Mouse (Mus musculus) lung, postnatal 36 days (tissue): ENCODE data around the gene Rfwd3.
"Not testable (repeated sequence)": the region's sequence is repeated elsewhere in the genome, so short reads cannot be mapped to it uniquely, and the experiment has no call there.

Source experiments
- DNase-seq: peaks from one replicate; pipeline ENCODE4 v3.0.0; 2022; ENCODE audit warnings: mixed read lengths

The Rfwd3 gene

DNA sequence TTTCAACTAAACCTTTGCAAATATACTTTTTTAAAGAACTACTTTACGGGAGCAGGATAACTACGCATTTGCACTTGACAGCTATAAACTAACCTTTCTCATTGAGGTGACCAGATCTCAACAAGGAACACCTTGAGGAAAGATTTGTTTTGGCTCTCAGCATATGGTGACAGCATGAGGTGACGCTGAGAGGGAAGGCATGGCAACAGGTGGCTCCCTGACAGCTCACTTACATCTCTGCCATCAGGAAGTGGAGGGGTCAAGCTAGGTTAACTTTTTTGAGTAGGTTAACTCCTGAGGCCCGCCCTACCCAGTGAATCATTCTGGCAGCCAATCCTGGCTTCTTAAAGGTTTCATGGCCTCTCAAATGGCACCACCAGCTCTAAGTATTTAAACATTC, 14.4 kb downstream of the Rfwd3 start:
- no peak for DNase-seq

DNA sequence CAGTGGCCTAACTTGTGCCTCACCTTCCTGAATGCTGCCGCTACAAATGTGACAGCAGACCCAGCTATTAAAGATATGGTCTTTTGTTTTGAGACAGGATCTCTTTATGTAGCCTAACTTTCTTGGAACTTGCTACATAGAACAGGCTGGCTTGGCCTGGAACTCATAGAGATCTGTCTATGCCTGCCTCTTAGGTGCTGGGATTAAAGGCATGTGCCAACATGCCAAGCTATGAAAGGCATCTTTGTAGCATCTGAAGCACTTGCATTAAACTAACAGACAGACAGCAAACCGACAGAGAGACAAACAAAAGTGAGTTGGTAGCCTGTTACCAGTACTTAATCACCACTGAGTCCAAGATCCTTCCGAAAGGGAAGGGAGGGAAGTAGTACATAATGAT, 17.9 kb downstream of the Rfwd3 start:
- no peak for DNase-seq

DNA sequence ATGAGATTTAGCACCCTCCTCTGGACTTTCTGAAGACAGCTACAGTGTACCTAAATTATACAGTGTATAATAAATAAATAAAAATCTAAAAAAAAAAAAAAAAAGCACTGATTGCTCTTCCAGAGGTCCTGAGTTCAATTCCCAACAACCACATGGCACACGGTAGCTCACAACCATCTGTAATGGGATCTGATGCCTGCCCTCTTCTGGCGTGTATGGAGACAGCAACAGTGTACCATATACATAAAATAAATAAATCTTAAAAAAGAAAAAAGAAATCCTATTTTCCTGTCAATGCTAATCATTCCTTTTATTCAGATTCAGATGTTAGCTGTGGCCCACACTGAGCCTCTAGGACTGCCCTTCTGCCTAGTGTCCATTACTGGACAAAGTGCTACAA, 31.7 kb downstream of the Rfwd3 start:
- DNase-seq: no peak

DNA sequence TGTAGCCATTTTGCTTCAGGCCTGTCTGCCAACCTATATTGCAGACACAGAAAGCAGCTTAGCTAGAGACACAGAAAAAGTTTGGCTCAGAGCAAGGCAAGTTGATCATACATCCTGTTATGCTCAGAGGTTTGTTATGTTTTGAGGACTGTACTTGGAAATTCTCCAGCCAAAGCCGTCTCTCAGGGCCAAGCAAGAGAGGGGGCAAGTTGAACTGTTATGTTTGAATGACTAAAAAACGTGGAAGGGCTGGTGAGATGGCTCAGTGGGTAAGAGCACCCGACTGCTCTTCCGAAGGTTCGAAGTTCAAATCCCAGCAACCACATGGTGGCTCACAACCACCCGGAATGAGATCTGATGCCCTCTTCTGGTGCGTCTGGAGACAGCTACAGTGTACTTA, 33.9 kb downstream of the Rfwd3 start:
- peak; percentile 26 for DNase-seq

DNA sequence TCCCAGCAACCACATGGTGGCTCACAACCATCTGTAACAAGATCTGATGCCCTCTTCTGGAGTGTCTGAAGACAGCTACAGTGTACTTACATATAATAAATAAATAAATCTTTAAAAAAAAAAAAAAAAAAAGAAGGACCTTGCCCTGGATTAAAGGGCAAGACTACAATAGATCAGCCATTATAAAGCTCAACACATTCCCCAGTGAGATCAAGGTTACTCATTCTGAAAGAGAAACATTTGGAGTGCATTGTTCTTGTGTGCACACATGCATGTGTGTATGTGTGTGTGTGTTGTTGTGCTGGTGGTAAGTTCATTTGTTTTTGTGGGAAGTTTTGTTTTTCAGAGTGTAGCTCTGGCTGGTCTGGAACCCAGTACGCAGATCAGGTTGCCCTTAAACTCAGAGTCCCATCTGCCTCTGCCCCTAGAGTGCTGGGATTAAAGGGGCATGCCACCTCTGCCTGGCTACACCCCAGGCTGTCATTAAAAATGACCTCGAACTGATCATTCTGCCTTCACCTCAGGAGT, 35.3 kb downstream of the Rfwd3 start:
- DNase-seq: no peak

DNA sequence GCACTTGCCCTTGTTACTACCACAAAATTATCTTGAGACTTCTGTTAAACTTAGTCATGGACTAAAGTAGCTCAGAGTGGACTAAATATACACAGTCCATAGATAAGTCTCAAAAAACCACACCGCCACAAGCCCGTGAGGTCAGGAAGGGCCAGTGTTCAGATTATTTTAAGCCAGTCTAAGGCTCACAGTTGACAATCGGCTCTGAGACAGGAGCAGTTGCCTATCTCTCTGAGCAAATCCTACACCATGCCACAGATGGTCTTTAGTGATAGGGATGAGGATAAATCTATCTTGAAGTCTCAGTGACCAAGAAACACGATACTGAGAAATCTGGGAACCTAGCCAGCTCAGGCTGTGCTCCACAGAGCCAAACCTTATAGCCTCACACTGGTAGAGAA, 38.0 kb downstream of the Rfwd3 start:
- DNase-seq: no peak

DNA sequence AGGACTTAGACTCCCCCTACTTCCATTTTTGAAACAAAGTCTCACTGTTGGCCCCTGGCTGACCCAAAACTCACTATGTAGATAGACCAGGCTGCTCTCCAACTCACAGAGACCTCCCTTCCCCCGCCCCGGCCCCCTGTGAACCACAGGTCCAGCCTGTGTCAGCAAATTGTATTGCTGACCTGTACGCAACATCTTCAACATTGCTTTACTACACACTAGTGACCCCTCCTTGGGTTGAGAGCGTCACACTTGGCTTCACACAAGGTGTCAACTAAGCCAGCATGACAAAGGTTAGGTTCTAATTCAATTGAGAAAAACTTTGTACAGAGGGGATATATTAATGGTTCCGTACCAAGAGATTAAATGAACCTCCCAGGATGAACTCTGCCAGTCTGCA, 39.8 kb downstream of the Rfwd3 start:
- DNase-seq: no peak

DNA sequence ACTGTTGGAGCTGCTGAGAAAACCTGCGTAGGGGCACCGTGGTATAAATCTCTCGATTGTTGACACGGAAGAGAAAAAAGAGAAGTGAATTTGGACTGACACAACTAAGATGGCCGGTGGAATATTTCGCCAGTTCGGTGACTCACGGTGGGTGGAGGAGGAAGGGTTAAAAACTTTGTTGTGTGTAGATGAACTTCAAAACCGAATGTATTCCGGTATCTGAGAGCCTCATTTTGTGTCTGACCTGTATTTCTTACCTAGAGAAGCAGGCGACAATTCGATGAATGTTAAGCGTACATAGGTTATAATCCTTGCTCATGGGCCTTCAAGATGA, 40.6 kb downstream of the Rfwd3 start:
- no peak for DNase-seq

DNA sequence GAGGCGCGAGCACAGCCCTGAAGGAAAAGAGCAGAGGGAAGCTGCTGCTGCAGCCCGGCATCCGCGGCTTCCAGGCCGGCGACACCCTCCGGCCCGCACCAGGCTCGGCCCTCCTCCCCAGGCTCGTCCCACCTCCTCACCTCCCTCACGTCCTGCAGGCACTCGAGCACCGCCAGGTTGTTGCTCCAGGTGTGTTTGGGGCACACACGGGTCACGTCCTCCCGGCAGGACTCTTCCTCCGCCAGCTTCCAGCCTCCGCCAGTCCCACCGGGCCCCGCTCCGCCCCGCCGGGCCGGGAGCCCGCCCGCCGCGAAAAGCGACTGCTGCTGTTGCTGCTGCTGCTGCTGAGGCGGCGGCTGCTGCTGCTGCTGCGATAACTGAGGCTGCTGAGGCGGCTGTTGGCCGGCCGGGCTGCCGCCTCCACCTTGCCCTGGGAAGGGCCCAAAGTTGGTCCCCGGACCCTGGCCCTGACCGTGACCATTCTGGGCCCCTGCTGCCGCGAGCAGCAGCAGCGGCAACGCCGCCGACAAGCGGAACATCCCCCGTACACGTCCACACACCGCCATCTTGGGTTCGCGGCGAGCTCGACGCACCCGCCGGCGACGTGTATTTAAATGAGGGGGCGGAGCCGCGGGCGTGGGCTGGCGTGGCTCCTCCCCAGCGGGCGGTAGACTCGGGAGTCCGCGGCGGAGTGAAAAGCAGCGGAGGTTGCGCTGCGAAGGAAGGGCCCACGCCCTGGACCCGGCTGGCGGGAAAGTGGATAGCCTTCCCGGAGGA, 41.2 kb downstream of the Rfwd3 start, which contains the start of gene Glg1:
Gene Glg1, minus strand, starts transcription at position 586 of the 777 bp plus-strand sequence.
- DNase-seq: peak; percentile 96

DNA sequence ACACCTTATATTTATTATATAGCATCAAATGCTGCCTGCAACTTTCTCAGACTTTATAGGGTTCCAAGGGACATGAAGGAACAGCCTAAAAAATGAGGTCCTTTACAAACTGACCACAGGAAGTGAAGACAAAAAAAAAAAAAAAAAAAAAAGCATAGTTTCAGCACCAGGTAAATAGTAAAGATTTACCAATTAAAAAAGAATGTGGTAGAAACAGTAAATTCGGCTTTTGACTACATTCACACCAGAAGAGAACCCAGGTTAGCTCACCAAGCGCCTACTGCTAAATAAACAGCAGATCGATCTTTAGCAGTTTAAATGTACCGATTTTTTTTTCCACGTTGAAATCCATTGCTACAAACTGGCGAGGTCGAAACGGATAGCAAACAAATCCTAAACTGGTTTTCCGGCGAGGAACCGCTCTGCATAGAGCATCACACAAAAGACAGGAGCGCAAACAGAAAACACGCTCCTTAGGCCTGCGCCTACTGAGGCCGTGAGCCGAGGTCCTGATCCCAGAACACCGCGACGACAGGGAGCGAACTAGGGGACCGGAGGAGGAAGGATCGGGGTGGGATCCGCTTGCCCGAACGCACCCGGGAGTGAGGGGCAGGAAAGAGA, 41.9 kb downstream of the Rfwd3 start:
- DNase-seq: no peak

DNA sequence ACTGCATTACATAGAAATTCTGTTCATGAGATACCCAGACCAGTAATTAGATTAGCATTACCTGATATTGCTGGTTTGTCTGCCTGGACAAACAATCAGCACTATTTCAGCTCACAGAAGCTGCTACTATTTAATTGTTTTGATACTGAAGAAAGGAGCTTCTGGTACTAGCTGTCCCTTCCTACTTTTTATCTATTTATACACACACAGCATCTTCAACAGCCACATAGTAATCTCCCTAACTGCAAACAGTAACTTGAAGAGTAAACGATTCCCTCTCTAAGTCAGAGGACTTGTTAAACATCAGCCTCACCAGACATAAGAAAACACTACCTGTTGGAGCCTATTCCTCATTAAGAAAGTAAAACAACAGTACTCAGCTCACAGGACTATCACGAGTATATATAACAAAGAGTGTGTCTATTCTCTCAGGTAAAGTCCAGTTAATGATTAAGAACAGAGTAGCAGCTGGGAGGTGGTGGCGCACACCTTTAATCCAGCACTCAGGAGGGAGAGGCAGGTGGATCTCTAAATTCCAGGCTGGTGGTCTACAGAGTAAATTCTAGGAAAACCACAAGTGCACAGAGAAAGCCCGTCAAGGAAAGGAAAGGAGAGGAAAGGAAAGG, 47.4 kb downstream of the Rfwd3 start:
- no peak for DNase-seq

DNA sequence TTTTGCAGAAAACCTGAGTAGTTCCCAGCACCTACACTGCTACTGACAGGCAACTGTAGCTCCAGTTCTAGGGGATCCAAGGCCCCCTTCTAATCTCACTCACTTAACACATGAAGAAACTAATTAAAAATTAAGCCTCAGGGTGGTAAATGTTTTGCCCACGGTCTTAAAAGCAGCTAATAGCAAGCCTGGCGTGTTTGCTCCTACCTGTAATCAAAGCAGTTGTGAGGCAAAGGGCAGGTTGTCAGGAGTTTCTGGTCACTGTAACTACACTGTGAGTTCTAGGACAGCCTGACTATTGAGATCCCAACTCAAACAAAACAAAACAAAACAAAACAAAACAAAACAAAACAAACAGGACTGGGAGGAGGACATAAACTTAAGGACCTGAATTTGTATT, 49.9 kb downstream of the Rfwd3 start:
- no peak for DNase-seq

DNA sequence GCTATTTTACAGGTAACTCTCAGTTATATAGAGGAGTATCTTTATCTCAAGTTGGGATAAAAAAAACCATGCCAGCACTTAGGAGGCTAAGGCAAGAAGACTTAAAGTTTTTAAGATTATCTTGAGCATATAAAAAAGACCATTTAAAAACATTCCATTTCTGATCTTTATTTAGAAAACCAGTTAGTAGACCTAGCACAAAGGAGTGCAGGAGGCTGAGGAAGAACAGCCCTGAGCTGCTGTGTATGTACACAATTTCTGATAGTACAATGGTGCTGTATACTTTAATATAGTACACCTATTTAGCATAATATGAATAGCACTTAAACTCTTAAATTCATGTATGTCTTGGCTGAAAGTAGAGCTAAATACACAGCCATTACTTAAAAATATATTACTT, 51.9 kb downstream of the Rfwd3 start:
- DNase-seq: no peak

DNA sequence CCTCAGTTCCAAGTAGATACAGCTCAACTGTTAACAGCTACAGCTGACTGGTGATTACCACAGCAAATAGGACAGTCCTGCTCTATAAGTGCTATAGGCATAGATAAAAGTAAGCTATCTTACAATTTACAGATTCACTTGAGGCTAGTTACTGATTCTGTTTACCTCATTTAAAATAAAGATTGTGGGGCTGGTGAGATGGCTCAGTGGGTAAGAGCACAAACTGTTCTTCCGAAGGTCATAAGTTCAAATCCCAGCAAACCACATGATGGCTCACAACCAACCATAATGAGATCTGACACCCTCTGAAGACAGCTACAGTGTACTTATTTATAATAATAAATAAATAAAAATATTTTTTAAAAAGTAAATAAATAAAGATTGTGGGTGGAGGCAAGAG, 53.2 kb downstream of the Rfwd3 start:
- not testable (repeated sequence) for DNase-seq

DNA sequence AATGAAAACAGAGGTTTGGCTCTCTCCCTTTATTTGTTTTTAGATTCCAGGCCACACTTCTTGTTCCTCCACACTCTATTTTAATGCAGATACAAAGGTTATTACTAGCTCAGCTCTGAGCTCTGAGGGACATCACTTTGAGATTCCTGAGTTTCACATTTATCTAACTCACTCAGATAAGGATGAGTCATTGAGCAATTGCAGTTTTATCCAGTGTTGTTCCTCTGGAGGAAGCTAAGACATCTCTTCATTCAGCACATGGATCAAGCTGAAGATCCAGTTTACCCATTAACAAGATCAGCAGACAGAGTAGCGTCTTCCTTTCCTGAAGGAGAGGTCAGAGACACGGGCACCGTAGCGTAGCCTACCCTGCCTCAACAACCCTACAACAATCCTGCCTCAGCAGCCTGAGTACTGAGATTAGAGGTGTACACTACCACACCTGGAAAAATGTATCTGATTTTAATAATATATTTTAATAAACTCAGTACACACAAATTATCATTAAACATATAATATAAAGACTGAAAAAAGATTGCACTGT, 53.7 kb downstream of the Rfwd3 start:
- DNase-seq: no peak

DNA sequence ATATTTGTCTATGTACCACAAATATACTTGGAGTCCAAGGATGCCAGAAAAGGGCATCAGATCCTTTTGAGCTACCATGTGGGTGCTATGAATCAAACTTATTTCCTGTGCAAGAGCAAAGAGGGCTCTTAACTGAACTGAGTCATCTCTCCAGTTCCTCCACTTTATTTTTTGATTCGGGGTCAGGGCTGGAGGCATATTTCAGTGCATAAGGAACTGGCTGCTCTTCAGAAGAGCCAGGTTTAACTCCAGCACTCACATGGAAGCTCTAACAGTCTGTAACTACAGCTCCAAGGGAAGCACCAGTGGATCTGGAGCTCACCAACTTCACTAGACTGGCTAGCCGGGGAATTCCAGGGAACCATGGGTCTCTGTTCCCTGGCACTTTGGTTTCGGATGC, 62.7 kb downstream of the Rfwd3 start:
- peak; percentile 8 for DNase-seq

DNA sequence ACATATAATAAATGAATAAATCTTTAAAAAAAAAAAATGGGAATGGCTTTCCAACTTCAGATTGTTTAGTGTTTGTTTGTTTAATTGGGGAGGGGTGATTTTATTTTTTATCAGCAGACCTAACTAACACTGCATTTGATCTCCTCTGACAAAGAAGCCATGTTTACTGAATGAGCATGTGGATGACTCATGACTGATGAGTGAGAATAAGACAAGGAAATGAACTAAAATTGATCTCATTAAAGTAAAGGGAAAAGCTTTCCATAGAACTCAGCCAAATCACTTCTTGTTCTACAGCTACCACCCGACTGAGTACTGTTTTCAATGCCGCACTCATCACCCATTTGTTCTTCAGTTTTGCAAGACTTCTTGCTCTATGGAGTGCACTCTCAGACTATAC, 66.3 kb downstream of the Rfwd3 start:
- no peak for DNase-seq

DNA sequence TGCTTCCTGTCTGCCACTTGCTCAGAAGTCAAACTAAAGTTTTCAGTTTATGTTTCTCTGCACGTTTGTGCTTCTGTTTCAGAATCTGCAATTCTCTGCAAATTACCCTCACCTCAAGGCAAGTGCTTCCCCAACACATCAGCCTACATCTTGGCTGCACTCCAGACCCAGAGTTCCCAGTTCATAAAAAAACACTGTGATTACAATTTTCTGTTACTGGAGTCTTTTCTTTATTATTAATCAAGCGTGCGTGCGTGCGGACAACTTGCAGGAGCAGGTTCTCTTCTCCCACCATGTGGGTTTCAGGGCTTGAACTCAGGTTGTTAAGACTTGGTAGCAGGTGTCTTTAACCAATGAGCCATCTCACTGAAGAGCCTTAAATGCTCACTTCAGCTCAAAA, 75.9 kb downstream of the Rfwd3 start:
- no peak for DNase-seq
